Mouse (Mus musculus): ENCODE measurements around the gene Col6a5. TPM values are rescaled to one million over a fixed set of nuclear protein-coding genes. Genes with fewer than 3 reads are reported as not detected.

Col6a5 gene
- total RNA-seq (2022), result 1 to 10 TPM in 2 of 4 experiments, under 1 TPM in 2; 0.82 to 2.1 (median 0.97) TPM

GRCm38 (mm10) chr9:105960533-105960932 is at the start of gene Col6a5:
TSS of gene Col6a5 (minus strand) at chr9:105960643.
- DNase-seq (ENCODE audit: low spot score in 2 of 2), result no peak

GRCm38 (mm10) chr9:105997955-105998354 is 37.5 kb upstream of the Col6a5 start:
- DNase-seq (ENCODE audit: low spot score in 2 of 2), result no peak

GRCm38 (mm10) chr9:105992425-105992824 is 32.0 kb upstream of the Col6a5 start:
- peak in 1 of 2 experiments; percentile 48 for DNase-seq (ENCODE audit: low spot score in 2 of 2)

- no peak for DNase-seq (ENCODE audit: low spot score in 2 of 2)
Measured at GRCm38 (mm10) chr9:105990099-105990498, 29.7 kb upstream of the Col6a5 start.

- no peak for DNase-seq (ENCODE audit: low spot score in 2 of 2)
Measured at GRCm38 (mm10) chr9:105989468-105989867, 29.0 kb upstream of the Col6a5 start.

GRCm38 (mm10) chr9:105988096-105988495 is 27.7 kb upstream of the Col6a5 start:
- no peak for DNase-seq (ENCODE audit: low spot score in 2 of 2)

- DNase-seq (ENCODE audit: low spot score in 2 of 2), result no peak
Measured at GRCm38 (mm10) chr9:105984931-105985519, 24.6 kb upstream of the Col6a5 start.

- DNase-seq (ENCODE audit: low spot score in 2 of 2), result no peak
Measured at GRCm38 (mm10) chr9:105978479-105978878, 18.0 kb upstream of the Col6a5 start.

- DNase-seq (ENCODE audit: low spot score in 2 of 2), result no peak
Measured at GRCm38 (mm10) chr9:105976871-105977270, 16.4 kb upstream of the Col6a5 start.

GRCm38 (mm10) chr9:105976314-105976713 is 15.9 kb upstream of the Col6a5 start:
- DNase-seq (ENCODE audit: low spot score in 2 of 2), result no peak

- DNase-seq (ENCODE audit: low spot score in 2 of 2), result no peak
Measured at GRCm38 (mm10) chr9:105973736-105974135, 13.3 kb upstream of the Col6a5 start.

- DNase-seq (ENCODE audit: low spot score in 2 of 2), result no peak
Measured at GRCm38 (mm10) chr9:105972031-105972430, 11.6 kb upstream of the Col6a5 start.

- no peak for DNase-seq (ENCODE audit: low spot score in 2 of 2)
Measured at GRCm38 (mm10) chr9:105971351-105971894, 11.0 kb upstream of the Col6a5 start.

- no peak for DNase-seq (ENCODE audit: low spot score in 2 of 2)
Measured at GRCm38 (mm10) chr9:105970901-105971300, 10.5 kb upstream of the Col6a5 start.

GRCm38 (mm10) chr9:105967976-105968375 is 7.5 kb upstream of the Col6a5 start:
- DNase-seq (ENCODE audit: low spot score in 2 of 2), result no peak

- no peak for DNase-seq (ENCODE audit: low spot score in 2 of 2)
Measured at GRCm38 (mm10) chr9:105959116-105959515, 1.3 kb downstream of the Col6a5 start.

- no peak for DNase-seq (ENCODE audit: low spot score in 2 of 2)
Measured at GRCm38 (mm10) chr9:105949755-105950154, 10.7 kb downstream of the Col6a5 start.

GRCm38 (mm10) chr9:105947577-105947976 is 12.9 kb downstream of the Col6a5 start:
- peak in 1 of 2 experiments; percentile 66 for DNase-seq (ENCODE audit: low spot score in 2 of 2)

- no peak for DNase-seq (ENCODE audit: low spot score in 2 of 2)
Measured at GRCm38 (mm10) chr9:105933816-105934215, 26.6 kb downstream of the Col6a5 start.

- no peak for DNase-seq (ENCODE audit: low spot score in 2 of 2)
Measured at GRCm38 (mm10) chr9:105929287-105929686, 31.2 kb downstream of the Col6a5 start.

GRCm38 (mm10) chr9:105928406-105929071 is 31.9 kb downstream of the Col6a5 start:
- DNase-seq (ENCODE audit: low spot score in 2 of 2), result no peak

GRCm38 (mm10) chr9:105923659-105924058 is 36.8 kb downstream of the Col6a5 start:
- DNase-seq (ENCODE audit: low spot score in 2 of 2), result no peak

- no peak for DNase-seq (ENCODE audit: low spot score in 2 of 2)
Measured at GRCm38 (mm10) chr9:105915186-105915585, 45.3 kb downstream of the Col6a5 start.
